Mouse (Mus musculus): Measurements from ENCODE around the gene Samt4.
"Not testable (repeated sequence)": the region's sequence is repeated elsewhere in the genome, so short reads cannot be mapped to it uniquely, and the experiment has no call there.

GRCm38 (mm10) chrX:154468386-154468785 lies 13.4 kb upstream of the Samt4 start:
- TF ChIP-seq POLR2A (IDR thresholded peaks at IDR 0.05; ENCODE audit: low read depth, low read length); CTCF (IDR thresholded peaks at IDR 0.05; ENCODE audit: extremely low read depth, insufficient read length, insufficient replicate concordance, low read depth, low read length): not testable (repeated sequence)
